Comparison of ENCODE assay signal across 8 mouse cellular contexts in genomic region chr3:88622113-88622940, GRCm38 (mm10). TPM values are rescaled to one million over a fixed set of nuclear protein-coding genes. Genes with fewer than 3 reads are reported as not detected.
DNase-seq lines count a peak whose midpoint lies in the region; ATAC-seq lines count a peak whose summit lies in the region.
"Had no signal": no experiment of that assay in that cellular context is flagged by ENCODE, and none has a peak within 500 bp of the region (broad histone marks: within the 10 kb centered on the region; RNA-seq: fewer than 3 reads in every experiment).

No protein-coding gene starts in this region.

- peaks cover 51 to 67% of the 10 kb centered on the region in 2 experiments for H3K4me1 ChIP-seq in heart, embryonic 14.5 days (ENCODE audit: control insufficient read depth in 2 of 2, insufficient read depth in 2 of 2, low read length in 2 of 2)

- peak overlapping the region; percentile 86 to 89 for H3K4me3 ChIP-seq in heart, embryonic 14.5 days (ENCODE audit: control insufficient read depth in 1 of 2, insufficient read depth in 1 of 2, low read depth in 1 of 2, low read length in 2 of 2)

- H3K27ac ChIP-seq in heart, embryonic 14.5 days (replicated peaks in 1 of 2; ENCODE audit: control insufficient read depth in 1 of 2, insufficient read depth in 1 of 2, low read depth in 2 of 2, low read length in 2 of 2): peak overlapping the region; percentile 82 to 99

- under 1% methylated on average over 24 of the region's 24 CpGs for WGBS in heart, embryonic 14.5 days

- H3K4me2 ChIP-seq in heart, embryonic 14.5 days (ENCODE audit: low read length): peak overlapping the region; percentile 77

- no peaks in the 10 kb centered on the region for H3K27me3 ChIP-seq in heart, embryonic 14.5 days (ENCODE audit: control insufficient read depth, insufficient read depth, low read length)

- peak; percentile 11; the same call in 1 of the 2 replicates for ATAC-seq in heart, embryonic 14.5 days (ENCODE audit: insufficient number of reproducible peaks, insufficient read depth, low FRiP score, low read depth)
- ATAC-seq in megakaryocyte progenitor cell, adult 5-6 weeks (replicated peaks; ENCODE audit: poor library complexity): peak; percentile 11

- H3K36me3 ChIP-seq in heart, embryonic 14.5 days (ENCODE audit: control insufficient read depth, insufficient read depth, low read length): peaks cover 22% of the 10 kb centered on the region

- H3K9ac ChIP-seq in heart, embryonic 14.5 days (ENCODE audit: low read length): peak overlapping the region; percentile 98

- H3K9me3 ChIP-seq in heart, embryonic 14.5 days (ENCODE audit: control insufficient read depth, low read length): no peaks in the 10 kb centered on the region

- peak; percentile 60 for DNase-seq in 3T3-L1 (ENCODE audit: low read depth, low spot score)
- peak; percentile 59 for DNase-seq in CD4-positive helper T cell, adult 2 months (ENCODE audit: low read depth, low spot score)
- DNase-seq in cerebellum, postnatal 36 days: peak; percentile 48 to 55
- peak; percentile 78 for DNase-seq in kidney, postnatal 14 days
- DNase-seq in thymus, postnatal 10 days (ENCODE audit: low spot score in 2 of 2): peak; percentile 43 to 52

RNA-seq across cellular contexts. Expression of gene Arhgef2, which starts 16.6 kb away (rescaled TPM):
- polyA plus RNA-seq in heart, embryonic 14.5 days (2014; fragmentation: Nextera tagmentation; extraction: Ambion mirVana): 92.6 and 94.2 TPM in 2 replicates
- 94.1 and 112 TPM in 2 replicates for total RNA-seq in megakaryocyte progenitor cell, adult 5-6 weeks (2015)
- 55.7 and 88.3 TPM in 2 replicates for total RNA-seq in megakaryocyte progenitor cell, adult 5-6 weeks (2017)

RNA-seq across cellular contexts. Expression of gene Rxfp4, which starts 30.6 kb away (rescaled TPM):
- polyA plus RNA-seq in heart, embryonic 14.5 days (2014; fragmentation: Nextera tagmentation; extraction: Ambion mirVana): not detected in 2 replicates
- total RNA-seq in megakaryocyte progenitor cell, adult 5-6 weeks (2015): not detected in 2 replicates
- not detected in 2 replicates for total RNA-seq in megakaryocyte progenitor cell, adult 5-6 weeks (2017)
- total RNA-seq: left cerebral cortex, postnatal 10 days had no signal

RNA-seq across cellular contexts. Expression of gene Ssr2, which starts 46.7 kb away (rescaled TPM):
- 178 and 181 TPM in 2 replicates for polyA plus RNA-seq in heart, embryonic 14.5 days (2014; fragmentation: Nextera tagmentation; extraction: Ambion mirVana)
- 438 and 488 TPM in 2 replicates for total RNA-seq in megakaryocyte progenitor cell, adult 5-6 weeks (2015)
- total RNA-seq in megakaryocyte progenitor cell, adult 5-6 weeks (2017): 213 and 253 TPM in 2 replicates

Comparison
In these comparisons a context has a peak if more than half of its experiments do, and no peak if none do; other contexts are left out.
1. Peak in every context shown above with its lines: DNase-seq, ATAC-seq, H3K4me3 ChIP-seq and H3K27ac ChIP-seq.